Mouse (Mus musculus): ENCODE data around the gene Mstn.

The Mstn gene

DNA sequence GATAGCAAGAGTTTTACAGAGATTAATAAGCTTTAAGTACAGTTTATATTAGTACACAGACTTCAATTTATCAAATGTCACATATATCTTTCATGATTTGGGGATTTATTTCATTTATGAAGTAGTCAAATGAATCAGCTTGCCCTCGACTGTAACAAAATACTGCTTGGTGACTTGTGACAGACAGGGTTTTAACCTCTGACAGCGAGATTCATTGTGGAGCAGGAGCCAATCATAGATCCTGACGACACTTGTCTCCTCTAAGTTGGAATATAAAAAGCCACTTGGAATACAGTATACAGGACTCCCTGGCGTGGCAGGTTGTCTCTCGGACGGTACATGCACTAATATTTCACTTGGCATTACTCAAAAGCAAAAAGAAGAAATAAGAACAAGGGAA, at the start of gene Mstn:
Gene Mstn, plus strand, starts transcription at position 301 of the 400 bp plus-strand sequence.
- in situ Hi-C loops (cut with MboI, MseI) = no loop called here

GRCm38 (mm10) chr1:53014716-53015115, 46.7 kb upstream of the Mstn start:
- in situ Hi-C loops (cut with MboI, MseI) = no loop called here

- in situ Hi-C loops (cut with MboI, MseI) = no loop called here
Observed at GRCm38 (mm10) chr1:53015606-53016005, 45.8 kb upstream of the Mstn start.

DNA sequence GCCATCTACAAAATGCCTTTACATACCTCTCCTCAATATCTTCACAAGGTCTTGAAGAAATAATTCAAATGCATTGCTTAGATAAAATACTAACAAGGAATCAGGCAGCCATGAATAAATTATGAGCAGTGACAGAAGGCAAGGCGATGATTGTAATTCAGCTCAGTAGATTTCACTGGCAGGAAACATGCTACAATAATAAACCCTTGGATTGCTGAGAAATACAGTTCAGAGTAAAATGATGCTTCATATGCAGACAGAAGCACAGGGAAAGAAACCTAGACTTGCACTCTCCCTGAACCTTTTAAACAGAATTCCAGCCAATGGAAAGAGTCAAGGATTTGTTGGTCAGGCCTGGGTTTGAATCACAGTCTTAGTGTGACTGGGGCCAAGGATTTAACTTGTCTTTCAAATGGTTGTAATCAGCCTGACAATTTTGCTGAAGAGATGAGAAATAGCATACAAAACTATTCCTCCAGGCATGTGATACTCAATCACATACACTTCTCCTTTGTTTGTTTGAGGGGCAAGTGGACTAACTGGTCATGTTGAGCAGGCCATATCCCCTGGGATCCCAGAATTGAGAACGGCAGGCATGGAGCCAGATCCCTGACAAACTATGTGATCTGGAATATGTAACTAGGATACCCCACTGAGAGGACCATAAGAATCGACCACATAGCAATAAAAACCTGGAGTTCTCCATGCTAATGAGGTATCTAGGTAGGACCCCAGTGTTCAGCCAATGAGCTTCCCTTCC, 42.5 kb upstream of the Mstn start:
- in situ Hi-C loops (cut with MboI, MseI) = no loop called here

- in situ Hi-C loops (cut with MboI, MseI) = loop anchor here in 1 of 2 experiments (10.0 kb wide), 1 partner anchor 695 kb away; no protein-coding TSS in a partner anchor
Observed at GRCm38 (mm10) chr1:53020079-53020478, 41.4 kb upstream of the Mstn start, which contains the start of gene 1700019D03Rik. Gene 1700019D03Rik, minus strand, starts transcription at chr1:53020179.

- in situ Hi-C loops (cut with MboI, MseI) = no loop called here
Observed at GRCm38 (mm10) chr1:53032550-53032949, 28.9 kb upstream of the Mstn start.

DNA sequence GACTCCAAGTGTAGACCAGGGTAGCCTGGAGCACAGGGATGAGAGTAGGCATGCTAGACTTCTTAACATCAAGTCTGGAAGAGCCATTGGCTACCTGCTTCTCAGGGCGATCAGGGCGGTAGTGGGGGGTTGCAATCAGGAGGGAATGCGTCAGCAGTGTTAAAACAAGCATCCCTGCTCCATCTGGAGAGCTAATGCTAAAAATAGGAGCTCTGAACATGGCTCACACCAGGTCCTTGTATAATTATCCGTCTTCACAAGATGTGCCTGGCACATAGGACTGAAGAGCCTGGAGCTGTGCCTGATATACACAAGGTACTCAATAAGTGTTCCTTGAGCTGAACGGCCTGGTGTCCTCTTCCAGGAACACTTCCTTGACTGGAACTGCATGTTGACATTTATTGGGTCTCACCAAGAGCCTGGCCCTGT, 24.0 kb upstream of the Mstn start:
- in situ Hi-C loops (cut with MboI, MseI) = no loop called here

DNA sequence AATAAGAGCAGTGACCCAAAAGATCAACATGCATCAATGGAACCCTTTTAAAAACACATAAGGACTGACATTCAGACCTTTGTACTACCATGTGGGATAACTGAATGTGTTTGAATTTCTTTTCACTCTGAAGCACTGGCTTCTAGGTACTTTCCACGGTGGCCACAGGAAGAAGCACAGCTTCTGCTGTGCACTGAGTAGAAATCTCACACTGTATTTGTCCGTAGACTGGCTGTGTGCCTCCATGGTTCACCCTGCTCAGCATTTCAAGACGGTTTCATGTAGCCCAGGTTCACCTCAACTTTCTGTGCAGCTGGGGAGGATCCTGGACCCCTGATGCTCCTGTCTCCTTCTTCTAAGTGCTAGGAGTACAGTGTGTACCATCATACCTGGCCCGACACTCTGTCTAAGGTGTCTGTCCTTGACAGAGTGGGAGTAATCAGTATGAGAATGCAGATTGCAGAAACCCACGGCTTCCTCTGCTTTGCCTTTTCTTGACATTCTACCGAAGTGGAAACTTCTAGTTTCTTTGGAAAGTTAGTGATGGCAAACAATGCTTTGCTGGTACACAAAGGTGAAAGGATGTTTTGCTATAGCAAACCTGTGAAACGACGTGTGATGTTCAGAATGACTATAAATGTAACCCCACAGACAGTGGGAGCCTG, 11.5 kb upstream of the Mstn start:
- in situ Hi-C loops (cut with MboI, MseI) = loop anchor here in 1 of 2 experiments (10.0 kb wide), 1 partner anchor 315 kb away; no protein-coding TSS in a partner anchor

- in situ Hi-C loops (cut with MboI, MseI) = loop anchor here in 1 of 2 experiments (10.0 kb wide), 1 partner anchor 311 kb away; no protein-coding TSS in a partner anchor
Observed at GRCm38 (mm10) chr1:53053087-53054022, 8.1 kb upstream of the Mstn start.

- in situ Hi-C loops (cut with MboI, MseI) = loop anchor here (5.0 to 10.0 kb wide), 2 partner anchors 298 to 306 kb away; no protein-coding TSS in a partner anchor
Observed at GRCm38 (mm10) chr1:53059106-53059505, 2.3 kb upstream of the Mstn start.

GRCm38 (mm10) chr1:53060499-53060898, 941 bp upstream of the Mstn start:
- in situ Hi-C loops (cut with MboI, MseI) = no loop called here

DNA sequence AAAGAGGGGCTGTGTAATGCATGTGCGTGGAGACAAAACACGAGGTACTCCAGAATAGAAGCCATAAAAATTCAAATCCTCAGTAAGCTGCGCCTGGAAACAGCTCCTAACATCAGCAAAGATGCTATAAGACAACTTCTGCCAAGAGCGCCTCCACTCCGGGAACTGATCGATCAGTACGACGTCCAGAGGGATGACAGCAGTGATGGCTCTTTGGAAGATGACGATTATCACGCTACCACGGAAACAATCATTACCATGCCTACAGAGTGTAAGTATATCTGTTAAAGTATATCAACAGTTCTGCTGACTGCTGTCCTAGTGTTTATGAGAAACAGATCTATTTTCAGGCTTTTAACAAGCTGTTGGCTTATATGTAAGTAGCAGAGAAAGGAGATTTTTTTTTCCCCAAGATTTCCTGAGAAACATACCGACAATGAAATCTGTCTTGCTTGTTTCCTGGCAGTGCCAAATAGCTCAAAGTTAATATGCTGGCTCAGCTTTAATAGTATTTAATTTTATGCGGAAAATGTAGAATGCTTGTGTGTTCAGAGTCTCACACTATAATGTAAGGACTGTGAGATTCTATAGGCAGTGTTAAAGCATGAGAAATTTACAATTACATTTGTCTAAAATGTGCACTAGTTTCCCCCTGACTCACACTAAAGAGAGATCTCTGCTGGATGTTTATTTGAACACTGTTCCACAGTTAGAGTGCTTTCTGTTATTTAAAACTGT, 600 bp downstream of the Mstn start:
- in situ Hi-C loops (cut with MboI, MseI) = no loop called here

GRCm38 (mm10) chr1:53063921-53064320, 2.5 kb downstream of the Mstn start:
- in situ Hi-C loops (cut with MboI, MseI) = no loop called here

DNA sequence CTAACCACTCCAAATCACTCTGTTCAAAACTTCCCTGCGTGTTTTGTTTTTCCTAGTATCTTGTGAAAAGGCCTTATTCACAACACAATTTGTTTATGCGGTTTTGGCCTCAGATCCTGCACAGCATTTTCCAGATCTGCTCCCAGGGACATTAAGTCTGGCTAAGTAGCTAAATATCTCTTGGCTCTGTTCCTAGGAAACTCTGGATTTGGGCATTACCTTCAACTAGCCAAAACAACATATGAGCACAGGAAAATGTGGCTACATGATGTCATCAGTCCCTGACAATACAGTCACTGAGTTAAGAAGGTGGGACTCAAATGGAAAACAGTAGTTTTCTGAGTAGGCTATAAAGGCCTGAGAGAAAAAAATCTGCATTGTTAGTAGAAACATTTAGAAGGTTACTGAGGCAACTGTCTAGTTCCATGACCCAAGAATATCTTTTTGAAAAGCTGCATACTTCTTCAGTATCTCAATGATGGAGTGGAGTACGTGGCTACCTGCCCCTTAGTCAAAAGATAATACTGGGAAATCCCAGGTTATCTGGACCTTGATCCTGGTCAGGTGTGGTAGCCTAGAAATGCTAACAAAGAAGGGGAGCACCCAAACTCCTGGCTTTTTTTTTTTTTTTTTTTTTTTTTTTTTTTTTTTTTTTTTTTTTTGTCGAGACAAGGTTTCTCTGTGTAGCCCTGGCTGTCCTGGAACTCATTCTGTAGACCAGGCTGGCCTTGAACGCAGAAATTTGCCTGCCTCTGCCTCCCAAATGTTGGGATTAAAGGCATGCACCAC, 8.5 kb downstream of the Mstn start:
- in situ Hi-C loops (cut with MboI, MseI) = no loop called here

GRCm38 (mm10) chr1:53070664-53071175, 9.3 kb downstream of the Mstn start:
- in situ Hi-C loops (cut with MboI, MseI) = no loop called here

- in situ Hi-C loops (cut with MboI, MseI) = no loop called here
Observed at GRCm38 (mm10) chr1:53076656-53077055, 15.2 kb downstream of the Mstn start.

- in situ Hi-C loops (cut with MboI, MseI) = no loop called here
Observed at GRCm38 (mm10) chr1:53079876-53080275, 18.4 kb downstream of the Mstn start.

DNA sequence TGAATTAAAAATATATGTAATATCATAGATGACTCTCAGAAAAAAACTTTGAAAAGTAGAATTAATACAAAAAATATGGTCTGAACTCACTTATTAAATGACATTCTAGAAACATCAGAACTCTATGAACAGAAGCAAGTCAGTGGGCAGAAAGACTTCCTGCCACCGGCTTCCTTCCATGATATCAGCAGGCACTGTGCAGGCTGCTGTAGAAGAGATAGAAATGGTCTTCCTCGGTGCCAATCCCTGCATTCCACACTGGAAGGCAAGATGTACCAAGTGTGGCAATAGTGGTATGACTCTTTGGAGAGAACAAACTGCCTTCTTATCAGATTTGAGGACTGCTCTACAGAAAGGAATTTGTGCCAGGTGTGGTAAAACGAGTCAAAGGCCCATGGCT, 19.2 kb downstream of the Mstn start:
- in situ Hi-C loops (cut with MboI, MseI) = no loop called here

- in situ Hi-C loops (cut with MboI, MseI) = no loop called here
Observed at GRCm38 (mm10) chr1:53085256-53085655, 23.8 kb downstream of the Mstn start.

GRCm38 (mm10) chr1:53085991-53086390, 24.6 kb downstream of the Mstn start:
- in situ Hi-C loops (cut with MboI, MseI) = no loop called here
